ENCODE assay signal across 18 mouse cellular contexts in the genomic region with DNA sequence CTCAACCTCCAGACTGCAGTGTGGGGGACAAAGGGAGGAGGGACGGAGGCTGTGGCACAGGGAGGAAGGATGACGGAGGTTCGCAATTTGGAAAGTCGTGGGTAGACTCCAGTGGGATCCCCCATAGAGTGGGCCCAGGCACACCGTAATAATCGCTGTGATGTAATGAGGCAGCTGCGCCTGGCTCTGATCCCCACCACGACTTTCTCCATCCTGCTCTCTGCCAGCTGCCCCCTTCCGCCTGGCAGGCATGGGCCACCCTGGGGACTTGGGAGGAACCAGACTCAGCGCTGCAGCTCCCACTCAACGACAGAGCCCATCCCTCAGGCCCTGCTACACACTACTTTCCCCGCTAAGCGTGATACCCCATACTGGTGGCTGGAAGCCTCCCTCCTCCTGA.
DNase-seq lines count a peak whose midpoint lies in the region; ATAC-seq lines count a peak whose summit lies in the region.
"Had no signal": no experiment of that assay in that cellular context is flagged by ENCODE, and none has a peak within 500 bp of the region (broad histone marks: within the 10 kb centered on the region; RNA-seq: fewer than 3 reads in every experiment).

No protein-coding gene starts in this region.

- H3K27ac ChIP-seq in limb, embryonic 13.5 days = no peak overlapping the region
- H3K27ac ChIP-seq in limb, embryonic 10.5 days = no peak overlapping the region
- no peak overlapping the region for H3K27ac ChIP-seq in embryonic facial prominence, embryonic 14.5 days (replicated peaks; ENCODE audit: low read depth, low read length)
- peak overlapping the region; percentile 52 for H3K27ac ChIP-seq in hindbrain, embryonic 14.5 days
- peak overlapping the region; percentile 12; the same call in 1 of the 2 replicates for H3K27ac ChIP-seq in neural tube, embryonic 12.5 days

- no peak overlapping the region for H3K4me3 ChIP-seq in limb, embryonic 13.5 days
- no peak overlapping the region for H3K4me3 ChIP-seq in limb, embryonic 10.5 days
- no peak overlapping the region for H3K4me3 ChIP-seq in embryonic facial prominence, embryonic 14.5 days (ENCODE audit: low read depth, low read length)
- H3K4me3 ChIP-seq in hindbrain, embryonic 14.5 days (replicated peaks; ENCODE audit: low read length) = no peak overlapping the region
- H3K4me3 ChIP-seq in neural tube, embryonic 12.5 days = no peak overlapping the region
- H3K4me3 ChIP-seq: heart, embryonic 12.5 days; megakaryocyte, embryonic 14.5 days had no signal

- WGBS in limb, embryonic 13.5 days = 61% methylated on average over 13 of the region's 13 CpGs
- WGBS in limb, embryonic 10.5 days = 86% methylated on average over 13 of the region's 13 CpGs
- 66% methylated on average over 12 of the region's 13 CpGs for WGBS in embryonic facial prominence, embryonic 14.5 days
- 29% methylated on average over 13 of the region's 13 CpGs for WGBS in hindbrain, embryonic 14.5 days
- WGBS in neural tube, embryonic 12.5 days = 61% methylated on average over 13 of the region's 13 CpGs

- H3K4me1 ChIP-seq in limb, embryonic 13.5 days = peaks cover 9% of the 10 kb centered on the region
- H3K4me1 ChIP-seq in limb, embryonic 10.5 days = peaks cover 14% of the 10 kb centered on the region
- H3K4me1 ChIP-seq in embryonic facial prominence, embryonic 14.5 days (ENCODE audit: control insufficient read depth, insufficient read depth, low read length) = no peaks in the 10 kb centered on the region
- no peaks in the 10 kb centered on the region for H3K4me1 ChIP-seq in hindbrain, embryonic 14.5 days (replicated peaks; ENCODE audit: control insufficient read depth, insufficient read depth, low read length)
- no peaks in the 10 kb centered on the region for H3K4me1 ChIP-seq in neural tube, embryonic 12.5 days
- H3K4me1 ChIP-seq: heart, embryonic 12.5 days; megakaryocyte, embryonic 14.5 days had no signal

- no peak overlapping the region for H3K4me2 ChIP-seq in limb, embryonic 13.5 days (replicated peaks)
- H3K4me2 ChIP-seq in embryonic facial prominence, embryonic 14.5 days (ENCODE audit: low read depth, low read length) = no peak overlapping the region
- H3K4me2 ChIP-seq in hindbrain, embryonic 14.5 days (replicated peaks) = no peak overlapping the region
- H3K4me2 ChIP-seq in neural tube, embryonic 12.5 days (replicated peaks) = no peak overlapping the region
- H3K4me2 ChIP-seq: heart, embryonic 12.5 days; lung, embryonic 14.5 days had no signal

- ATAC-seq in limb, embryonic 13.5 days (ENCODE audit: low FRiP score, low read depth) = 0 out of 2 replicates have a peak, but pooled peaks have one; percentile 48
- peak; percentile 77 for ATAC-seq in embryonic facial prominence, embryonic 14.5 days (ENCODE audit: low read depth)
- ATAC-seq in hindbrain, embryonic 14.5 days (ENCODE audit: low FRiP score) = peak; percentile 17; the same call in 1 of the 2 replicates
- ATAC-seq in neural tube, embryonic 12.5 days (ENCODE audit: low FRiP score, low read depth) = peak; percentile 50; the same call in 1 of the 2 replicates

- no peak for DNase-seq in limb, embryonic 10.5 days (ENCODE audit: low spot score)
- peak; percentile 58 for DNase-seq in embryonic facial prominence, embryonic 14.5 days (ENCODE audit: low spot score)
- DNase-seq in hindbrain, embryonic 14.5 days (ENCODE audit: low spot score) = no peak
- DNase-seq in spleen, postnatal 10 days (ENCODE audit: low spot score in 2 of 2) = no peak
- DNase-seq in right cerebral cortex, postnatal 36 days (ENCODE audit: low spot score in 2 of 2) = no peak
- DNase-seq: cerebellum, adult 2 months; gastrocnemius, postnatal 14 days; heart, postnatal 4 days; kidney, adult 18-20 months; kidney, postnatal 36 days; liver; right cerebral cortex, postnatal 14 days; thymus, adult 2 months had no signal

- H3K27me3 ChIP-seq in limb, embryonic 13.5 days = no peaks in the 10 kb centered on the region
- no peaks in the 10 kb centered on the region for H3K27me3 ChIP-seq in limb, embryonic 10.5 days (ENCODE audit: low read depth, poor library complexity, severe bottlenecking)
- H3K27me3 ChIP-seq in embryonic facial prominence, embryonic 14.5 days (replicated peaks; ENCODE audit: control insufficient read depth, insufficient read depth, low read length) = no peaks in the 10 kb centered on the region
- no peaks in the 10 kb centered on the region for H3K27me3 ChIP-seq in hindbrain, embryonic 14.5 days (ENCODE audit: control insufficient read depth, insufficient read depth, low read length)
- H3K27me3 ChIP-seq in neural tube, embryonic 12.5 days (replicated peaks) = no peaks in the 10 kb centered on the region

- H3K9me3 ChIP-seq in limb, embryonic 13.5 days = no peaks in the 10 kb centered on the region
- H3K9me3 ChIP-seq in limb, embryonic 10.5 days (replicated peaks) = no peaks in the 10 kb centered on the region
- H3K9me3 ChIP-seq in embryonic facial prominence, embryonic 14.5 days (ENCODE audit: control insufficient read depth, low read length) = no peaks in the 10 kb centered on the region
- H3K9me3 ChIP-seq in hindbrain, embryonic 14.5 days (ENCODE audit: control insufficient read depth, low read length) = 0 out of 2 replicates have a peak, but pooled peaks cover 3% of the 10 kb centered on the region
- H3K9me3 ChIP-seq in neural tube, embryonic 12.5 days = no peaks in the 10 kb centered on the region

- no peak overlapping the region for H3K9ac ChIP-seq in limb, embryonic 13.5 days
- H3K9ac ChIP-seq in embryonic facial prominence, embryonic 14.5 days (ENCODE audit: low read depth, low read length) = no peak overlapping the region
- no peak overlapping the region for H3K9ac ChIP-seq in hindbrain, embryonic 14.5 days
- H3K9ac ChIP-seq in neural tube, embryonic 12.5 days = no peak overlapping the region
- H3K9ac ChIP-seq: heart, embryonic 12.5 days; lung, embryonic 14.5 days had no signal

- no peaks in the 10 kb centered on the region for H3K36me3 ChIP-seq in limb, embryonic 13.5 days
- H3K36me3 ChIP-seq in limb, embryonic 10.5 days = no peaks in the 10 kb centered on the region
- no peaks in the 10 kb centered on the region for H3K36me3 ChIP-seq in embryonic facial prominence, embryonic 14.5 days (ENCODE audit: control insufficient read depth, insufficient read depth, low read length)
- no peaks in the 10 kb centered on the region for H3K36me3 ChIP-seq in hindbrain, embryonic 14.5 days (replicated peaks; ENCODE audit: control insufficient read depth, insufficient read depth)
- no peaks in the 10 kb centered on the region for H3K36me3 ChIP-seq in neural tube, embryonic 12.5 days
- H3K36me3 ChIP-seq: heart, embryonic 12.5 days had no signal

Comparison
In these comparisons a context has a peak if more than half of its experiments do, and no peak if none do; other contexts are left out.
1. ATAC-seq: peak in every context shown above with its lines; median percentile 77 in embryonic facial prominence, embryonic 14.5 days; 50 in neural tube, embryonic 12.5 days; 48 in limb, embryonic 13.5 days; 17 in hindbrain, embryonic 14.5 days.
2. H3K27ac ChIP-seq: peak in hindbrain, embryonic 14.5 days (single experiment) and neural tube, embryonic 12.5 days (single experiment); none in limb, embryonic 13.5 days (single experiment), limb, embryonic 10.5 days (single experiment) and embryonic facial prominence, embryonic 14.5 days (single experiment).